Mouse (Mus musculus) 3T3-L1 (cell line): ENCODE results near the gene Rplp2.
A peak's percentile ranks its signal among the peaks of the same experiment; 100 is the strongest.

Experiments used
- DNase-seq: peaks from one replicate; pipeline ENCODE4 v3.0.0-alpha.2; 2015; ENCODE audit warnings: low read depth, low spot score

Gene Rplp2

GRCm38 (mm10) chr7:141430585-141431240, 16.5 kb upstream of the Rplp2 start:
- DNase-seq = no peak

GRCm38 (mm10) chr7:141431434-141432185, 15.6 kb upstream of the Rplp2 start:
- DNase-seq = no peak

GRCm38 (mm10) chr7:141432186-141432611, 15.0 kb upstream of the Rplp2 start:
- DNase-seq = no peak

- no peak for DNase-seq
Measured at GRCm38 (mm10) chr7:141432741-141433516, 14.2 kb upstream of the Rplp2 start.

GRCm38 (mm10) chr7:141433517-141434400, 13.4 kb upstream of the Rplp2 start:
- DNase-seq = no peak

- DNase-seq = no peak
Measured at GRCm38 (mm10) chr7:141434464-141434863, 12.7 kb upstream of the Rplp2 start.

- peak; percentile 68 for DNase-seq
Measured at GRCm38 (mm10) chr7:141435129-141435855, 11.9 kb upstream of the Rplp2 start.

- no peak for DNase-seq
Measured at GRCm38 (mm10) chr7:141435856-141436522, 11.2 kb upstream of the Rplp2 start.

GRCm38 (mm10) chr7:141436523-141436892, 10.7 kb upstream of the Rplp2 start:
- DNase-seq = no peak

GRCm38 (mm10) chr7:141437178-141438120, 9.7 kb upstream of the Rplp2 start, which contains the start of gene Slc25a22:
Gene Slc25a22, minus strand, starts transcription at chr7:141437892.
- peak; percentile 71 for DNase-seq

- no peak for DNase-seq
Measured at GRCm38 (mm10) chr7:141438201-141438968, 8.8 kb upstream of the Rplp2 start.

GRCm38 (mm10) chr7:141439140-141439679, 8.0 kb upstream of the Rplp2 start:
- DNase-seq = no peak

GRCm38 (mm10) chr7:141439811-141440210, 7.4 kb upstream of the Rplp2 start:
- no peak for DNase-seq

GRCm38 (mm10) chr7:141440613-141441012, 6.6 kb upstream of the Rplp2 start:
- peak; percentile 53 for DNase-seq

GRCm38 (mm10) chr7:141441460-141441859, 5.7 kb upstream of the Rplp2 start:
- DNase-seq = no peak

- DNase-seq = no peak
Measured at GRCm38 (mm10) chr7:141442199-141442598, 5.0 kb upstream of the Rplp2 start.

GRCm38 (mm10) chr7:141443081-141443821, 3.9 kb upstream of the Rplp2 start:
- peak; percentile 68 for DNase-seq
